Mouse (Mus musculus) hindbrain, postnatal 0 days (tissue): Measurements from ENCODE around the gene Fanci. TPM values are rescaled to one million over a fixed set of nuclear protein-coding genes. Genes with fewer than 3 reads are reported as not detected.

Experiments used
- ATAC-seq: fragments of 200-750 bp; cut with Nextera tagmentation; 2 replicates; pipeline ENCODE4 v1.8.0; 2017; ENCODE audit warnings: mild to moderate bottlenecking, moderate TSS enrichment, moderate library complexity
- DNase-seq: peaks from one replicate; pipeline ENCODE4 v3.0.0-alpha.2; 2015; ENCODE audit warnings: low spot score
- H3K27ac ChIP-seq: fragments of 300-500 bp; sonication (generic); 2 replicates; pipeline ENCODE4 v1.5.1; 2014; ENCODE audit warnings: mild to moderate bottlenecking
- H3K27me3 ChIP-seq: fragments of 300-500 bp; sonication (generic); 2 replicates; pipeline ENCODE4 v1.6.1; 2014; ENCODE audit warnings: low read length, mixed read lengths; ENCODE audit not compliant: insufficient read depth
- H3K36me3 ChIP-seq: fragments of 300-500 bp; sonication (generic); 2 replicates; pipeline ENCODE4 v1.6.1; 2014; ENCODE audit warnings: low read length, mixed read lengths; ENCODE audit not compliant: insufficient read depth
- H3K4me1 ChIP-seq: fragments of 300-500 bp; sonication (generic); 2 replicates; pipeline ENCODE4 v1.6.1; 2014; ENCODE audit warnings: antibody characterized with exemption, low read length, mixed read lengths; ENCODE audit not compliant: insufficient read depth
- H3K4me2 ChIP-seq: fragments of 300-500 bp; sonication (generic); 2 replicates; pipeline ENCODE4 v1.6.1; 2014; ENCODE audit warnings: low read depth, mild to moderate bottlenecking, low read length, moderate library complexity, mixed read lengths
- H3K4me3 ChIP-seq: fragments of 300-500 bp; sonication (generic); 2 replicates; pipeline ENCODE4 v1.5.1; 2014; ENCODE audit warnings: low read length
- H3K9ac ChIP-seq: fragments of 300-500 bp; sonication (generic); replicated peaks from 2 replicates; pipeline ENCODE4 v1.6.1; 2014; ENCODE audit warnings: mild to moderate bottlenecking, low read length, moderate library complexity, mixed read lengths
- H3K9me3 ChIP-seq: fragments of 300-500 bp; sonication (generic); 2 replicates; pipeline ENCODE4 v1.6.1; 2016; ENCODE audit warnings: low read length, mixed read lengths
- CTCF ChIP-seq: IDR thresholded peaks from 2 replicates; pipeline ENCODE4 v1.5.1; 2016; ENCODE audit warnings: antibody characterized with exemption, control low read depth, low read depth
- WGBS: fragments of 180-500 bp; shearing (Covaris S2); extraction: QIAGEN DNeasy Blood & Tissue Kit; methylation state at CpG from one replicate; pipeline ENCODE4 v1.1.7; 2014; 5-methylcytosine and 5-hydroxymethylcytosine counted together
- polyA plus RNA-seq: library from polyadenylated mRNA; unstranded; fragments of >200 nt; fragmentation: Nextera tagmentation; extraction: Ambion mirVana; gene quantifications from 2 replicates; pipeline ENCODE4 v1.2.1, GENCODE M21; 2015
- total RNA-seq: library from RNA; depleted of rRNA; stranded (reverse); fragments of >200 nt; gene quantifications from 2 replicates; pipeline ENCODE4 v1.2.3, GENCODE M21; 2014

Fanci gene
- total and polyA plus RNA-seq, 2 experiments from 2014 or later, result 2.4 to 2.9 TPM

GRCm38 (mm10) chr7:79447486-79447885 lies 55.8 kb downstream of the Fanci start:
- WGBS, result 94% methylated on average over 3 of the region's 3 CpGs
- Histone ChIP-seq H3K27me3 (no peaks in the 10 kb centered on the region), H3K9ac (no peak overlapping the region), H3K36me3 (peaks cover 49% of the 10 kb centered on the region), H3K4me2 (no peak overlapping the region), H3K4me3 (no peak overlapping the region), H3K27ac (no peak overlapping the region), H3K9me3 (no peaks in the 10 kb centered on the region), H3K4me1 (no peaks in the 10 kb centered on the region)
- no peak for TF ChIP-seq CTCF
- DNase-seq, result no peak
- no peak for ATAC-seq

- no peaks in the 10 kb centered on the region for H3K27me3 ChIP-seq
- no peaks in the 10 kb centered on the region for H3K9me3 ChIP-seq
- no peak overlapping the region for H3K27ac ChIP-seq
- no peak for DNase-seq
- H3K36me3 ChIP-seq, result peaks cover 52% of the 10 kb centered on the region
- no peak overlapping the region for H3K9ac ChIP-seq
- H3K4me2 ChIP-seq, result no peak overlapping the region
- 91% methylated on average over 10 of the region's 10 CpGs for WGBS
- no peak for ATAC-seq
- no peak for TF ChIP-seq CTCF
- H3K4me1 ChIP-seq, result peaks cover 5% of the 10 kb centered on the region; the same call in 1 of the 2 replicates
- no peak overlapping the region for H3K4me3 ChIP-seq
These were observed 70.0 kb downstream of the Fanci start for GRCm38 (mm10) chr7:79461721-79462120.

DNA sequence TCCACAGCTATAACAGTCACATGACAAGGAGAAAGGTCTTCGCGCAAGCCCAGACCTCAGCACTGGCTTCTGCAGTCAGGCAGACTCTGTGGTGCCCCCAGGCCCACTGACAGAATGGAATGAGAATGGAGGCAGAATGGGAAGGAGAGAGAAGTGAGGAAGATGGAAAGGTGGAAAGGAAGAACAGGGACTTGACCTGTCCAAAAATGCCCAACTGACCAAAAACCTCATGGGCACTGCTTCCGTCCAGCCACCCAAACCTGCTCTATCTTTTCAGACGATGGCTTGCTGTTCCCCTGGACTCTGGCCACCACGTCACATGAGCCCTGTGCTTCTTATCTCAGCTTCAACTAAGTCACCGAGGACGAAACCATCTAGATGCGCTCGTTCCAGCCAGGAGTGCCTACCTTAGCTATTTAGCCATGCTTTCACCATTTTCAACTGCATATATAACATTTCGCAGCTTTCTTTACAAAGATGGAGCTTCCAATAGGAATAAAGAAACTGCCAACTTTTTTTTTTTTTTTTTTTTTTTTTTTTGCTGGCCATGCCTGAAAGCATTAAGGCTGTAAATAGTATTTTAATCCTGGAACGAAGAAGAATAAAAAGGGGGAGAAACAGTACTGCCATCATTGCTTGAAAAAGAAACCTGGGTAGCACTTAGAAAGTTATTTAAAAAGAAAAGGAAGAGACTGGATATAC lies 71.8 kb downstream of the Fanci start:
- peak overlapping the region; percentile 1; the same call in 1 of the 2 replicates for H3K4me2 ChIP-seq
- no peaks in the 10 kb centered on the region for H3K9me3 ChIP-seq
- H3K27me3 ChIP-seq, result no peaks in the 10 kb centered on the region
- peaks cover 34% of the 10 kb centered on the region for H3K36me3 ChIP-seq
- H3K9ac ChIP-seq, result no peak overlapping the region
- ATAC-seq (no peak), DNase-seq (no peak)
- H3K4me1 ChIP-seq, result peaks cover 9% of the 10 kb centered on the region; the same call in 1 of the 2 replicates
- no peak for TF ChIP-seq CTCF
- no peak overlapping the region for H3K4me3 ChIP-seq
- H3K27ac ChIP-seq, result no peak overlapping the region
- WGBS, result 79% methylated on average over 11 of the region's 11 CpGs

DNA sequence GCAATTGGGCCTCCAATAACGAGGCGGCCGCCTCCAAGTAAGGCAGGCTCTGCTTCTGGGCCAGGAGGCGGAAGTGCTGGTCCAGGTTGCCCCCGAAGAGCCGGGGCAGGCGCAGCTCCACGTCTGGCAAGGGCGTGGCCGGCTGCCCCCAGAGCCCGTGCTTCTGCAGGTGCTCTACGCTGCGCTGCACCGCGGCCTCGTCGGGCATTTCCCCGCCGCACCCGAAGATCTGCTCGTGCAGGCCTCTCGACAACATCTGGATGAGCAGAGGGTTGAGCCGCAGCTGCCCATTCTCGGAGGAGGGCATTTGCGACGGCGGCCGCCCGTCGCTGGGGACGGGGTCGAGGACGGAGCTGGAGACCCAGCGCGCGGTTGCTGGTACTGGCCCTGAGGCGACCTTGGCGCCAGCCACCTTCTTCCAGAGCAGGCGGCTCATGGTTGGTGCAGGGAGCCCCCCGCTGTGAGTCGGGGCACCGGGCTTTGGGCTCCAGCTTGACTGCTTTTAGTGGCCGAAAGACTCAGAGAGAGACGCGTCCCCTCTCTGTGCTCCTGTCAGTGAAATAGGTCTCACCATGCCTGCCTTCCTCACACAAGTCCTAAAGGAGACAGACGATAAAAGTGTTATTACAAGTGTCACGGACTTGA lies 73.2 kb downstream of the Fanci start:
- peak overlapping the region; percentile 88 for H3K4me3 ChIP-seq
- no peaks in the 10 kb centered on the region for H3K27me3 ChIP-seq
- H3K9me3 ChIP-seq, result no peaks in the 10 kb centered on the region
- peak; percentile 22 for DNase-seq
- 7% methylated on average over 46 of the region's 47 CpGs for WGBS
- peaks cover 9% of the 10 kb centered on the region; the same call in 1 of the 2 replicates for H3K4me1 ChIP-seq
- H3K9ac ChIP-seq, result peak overlapping the region; percentile 85
- H3K36me3 ChIP-seq, result peaks cover 23% of the 10 kb centered on the region
- H3K27ac ChIP-seq, result peak overlapping the region; percentile 90; the same call in 1 of the 2 replicates
- TF ChIP-seq CTCF, result no peak
- no peak for ATAC-seq
- H3K4me2 ChIP-seq, result peak overlapping the region; percentile 65

GRCm38 (mm10) chr7:79465461-79466044 lies 73.8 kb downstream of the Fanci start:
- peak; percentile 24 for DNase-seq
- Histone ChIP-seq H3K27me3 (no peaks in the 10 kb centered on the region), H3K36me3 (peaks cover 23% of the 10 kb centered on the region), H3K9me3 (no peaks in the 10 kb centered on the region), H3K4me2 (peak overlapping the region; percentile 65), H3K4me1 (peaks cover 9% of the 10 kb centered on the region; the same call in 1 of the 2 replicates), H3K27ac (peak overlapping the region; percentile 90), H3K4me3 (peak overlapping the region; percentile 88), H3K9ac (peak overlapping the region; percentile 85)
- no peak for TF ChIP-seq CTCF
- ATAC-seq, result no peak; the same call in 1 of the 2 replicates
- 3% methylated on average over 39 of the region's 47 CpGs for WGBS

DNA sequence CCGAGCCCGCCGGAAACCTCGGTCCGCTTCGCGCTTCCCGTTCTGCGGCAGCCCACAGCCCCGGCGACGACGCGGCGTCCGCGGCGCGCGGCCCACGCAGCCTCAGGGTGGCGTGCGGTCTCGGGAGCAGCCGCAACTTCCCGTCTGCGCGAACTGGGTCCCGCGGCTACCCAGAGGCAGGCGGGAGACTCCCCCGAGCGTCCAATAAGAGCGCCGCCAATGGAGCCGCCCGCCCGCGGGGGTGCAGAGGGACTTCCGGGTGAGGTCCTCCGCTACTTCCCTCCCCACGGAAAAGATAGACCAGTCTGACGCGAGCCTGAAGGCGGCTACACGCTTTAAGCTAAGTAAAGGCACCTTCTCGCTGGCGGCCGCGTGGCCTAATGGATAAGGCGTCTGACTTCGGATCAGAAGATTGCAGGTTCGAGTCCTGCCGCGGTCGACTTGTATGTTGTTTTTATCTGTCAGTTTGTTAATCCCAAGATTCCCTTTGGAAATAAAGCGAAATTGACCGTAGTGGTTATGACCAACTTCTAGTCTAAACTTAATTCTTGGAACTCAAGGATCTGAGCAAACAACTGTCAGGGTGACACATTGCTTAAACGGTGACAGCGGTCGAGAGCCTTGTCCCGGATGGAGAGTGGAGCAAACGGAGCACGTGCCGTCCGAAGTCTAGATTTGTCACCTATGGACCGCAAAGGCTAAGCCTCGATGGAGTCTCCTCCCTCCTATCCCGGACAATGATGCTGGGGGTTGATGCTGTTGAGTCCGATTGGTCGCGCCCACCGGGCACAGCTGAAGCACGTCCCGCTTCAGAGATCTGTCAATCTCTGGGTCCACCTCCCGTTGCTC lies 74.5 kb downstream of the Fanci start, which contains the start of gene Polg:
TSS of gene Polg (minus strand) at position 310 of the 849 bp plus-strand sequence.
- peak within 1 kb of the TSS; percentile 88 for H3K4me3 ChIP-seq
- H3K27ac ChIP-seq, result peak within 1 kb of the TSS; percentile 90
- under 1% methylated on average over 67 of the region's 76 CpGs for whole genome bisulfite sequencing

More for the DNA sequence above, 74.5 kb downstream of the Fanci start, which contains the start of gene Polg:
- Histone ChIP-seq H3K27me3 (no peaks in the 10 kb centered on the region), H3K4me2 (peak within 1 kb of the TSS; percentile 65), H3K4me1 (peaks cover 9% of the 10 kb centered on the region; the same call in 1 of the 2 replicates), H3K36me3 (peaks cover 16% of the 10 kb centered on the region), H3K9ac (peak within 1 kb of the TSS; percentile 85), H3K9me3 (no peaks in the 10 kb centered on the region)
- no peak for TF ChIP-seq CTCF
- DNase-seq (peak; percentile 97), ATAC-seq (peak; percentile 96)
